Mouse (Mus musculus): ENCODE measurements around the gene Tbxa2r.
A peak's percentile ranks its signal among the peaks of the same experiment; 100 is the strongest.

Tbxa2r gene

DNA sequence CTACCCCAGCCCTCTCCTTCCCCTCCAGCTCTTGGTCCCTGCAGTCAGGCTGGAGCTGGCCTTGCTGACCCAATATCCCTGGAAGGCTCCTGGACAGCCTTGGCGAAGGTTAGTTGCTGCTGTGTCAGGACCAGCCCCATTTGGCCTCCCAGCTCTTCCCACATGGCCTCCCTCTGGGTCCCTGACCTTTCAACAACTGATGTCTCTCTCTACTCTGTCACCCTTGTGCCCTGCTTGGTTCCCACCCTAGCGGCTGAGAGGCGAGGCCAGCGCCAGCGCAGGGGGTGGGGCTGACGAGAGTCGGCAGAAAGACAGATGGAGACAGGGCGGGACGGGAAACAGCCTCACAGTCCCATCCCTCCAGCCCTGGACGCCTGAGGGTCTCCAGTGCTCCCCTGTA, at the start of gene Tbxa2r:
Tbxa2r (plus strand) TSS at position 346 of the 400 bp plus-strand sequence.
- DNase-seq = no peak

DNA sequence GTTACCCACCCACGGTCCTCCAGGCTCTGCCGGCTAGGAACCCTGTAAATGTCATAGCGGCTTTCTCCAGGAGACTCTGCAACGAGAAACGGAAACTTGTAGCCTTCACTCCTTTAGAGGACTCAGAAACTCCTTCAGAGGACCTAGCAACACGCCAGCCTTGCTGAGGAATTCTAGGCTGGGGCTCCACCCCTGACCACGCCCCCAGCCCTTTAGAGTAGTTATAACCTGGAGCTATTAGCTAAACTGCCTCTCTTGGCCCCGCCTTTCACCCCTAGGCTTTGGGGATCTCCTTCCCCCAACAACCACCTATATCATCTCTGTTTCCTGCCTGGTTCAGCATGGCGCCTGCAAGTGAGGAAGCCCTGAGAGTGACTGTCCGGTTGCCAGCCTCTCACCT, 49.0 kb upstream of the Tbxa2r start:
- no peak for DNase-seq

DNA sequence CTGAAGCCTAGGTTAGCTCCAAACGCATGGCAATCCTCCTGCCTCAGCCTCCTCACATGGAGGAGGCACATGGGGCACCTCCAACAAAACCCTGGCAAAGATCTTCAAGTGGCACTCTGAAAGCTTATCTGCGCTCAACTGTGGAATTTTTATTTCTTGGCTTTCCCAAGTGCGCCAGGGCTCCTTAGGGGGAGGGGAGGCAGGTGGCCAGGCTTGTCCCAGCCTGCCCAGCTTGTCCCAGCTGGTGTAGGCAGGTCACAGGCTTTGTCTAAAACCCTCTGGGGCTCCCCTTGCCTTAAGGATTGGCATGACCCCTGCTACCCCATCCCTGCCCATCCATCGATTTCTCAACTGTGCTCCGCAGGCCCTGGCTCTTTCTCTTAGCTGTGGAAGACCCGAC, 44.3 kb upstream of the Tbxa2r start:
- DNase-seq = no peak

DNA sequence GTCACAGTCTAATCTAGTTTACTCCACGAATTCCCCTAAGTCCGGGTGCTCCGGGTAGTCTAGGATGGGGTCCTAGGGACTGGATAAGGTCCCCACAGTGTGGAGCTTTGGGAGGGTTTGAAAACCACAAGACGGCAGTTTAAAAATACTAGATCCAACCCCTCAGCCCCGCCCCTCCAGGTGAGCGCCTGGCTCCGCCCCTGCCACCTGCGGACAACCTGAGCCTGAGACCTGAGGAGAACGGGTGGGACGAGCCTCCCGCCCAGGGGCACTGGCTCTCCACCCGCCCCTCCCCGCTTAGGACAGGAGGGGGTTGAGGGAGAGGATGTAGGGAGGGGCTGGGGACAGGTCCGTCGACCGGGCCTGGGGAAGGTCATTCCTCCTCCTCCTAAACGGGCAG, 43.8 kb upstream of the Tbxa2r start:
- DNase-seq = no peak

DNA sequence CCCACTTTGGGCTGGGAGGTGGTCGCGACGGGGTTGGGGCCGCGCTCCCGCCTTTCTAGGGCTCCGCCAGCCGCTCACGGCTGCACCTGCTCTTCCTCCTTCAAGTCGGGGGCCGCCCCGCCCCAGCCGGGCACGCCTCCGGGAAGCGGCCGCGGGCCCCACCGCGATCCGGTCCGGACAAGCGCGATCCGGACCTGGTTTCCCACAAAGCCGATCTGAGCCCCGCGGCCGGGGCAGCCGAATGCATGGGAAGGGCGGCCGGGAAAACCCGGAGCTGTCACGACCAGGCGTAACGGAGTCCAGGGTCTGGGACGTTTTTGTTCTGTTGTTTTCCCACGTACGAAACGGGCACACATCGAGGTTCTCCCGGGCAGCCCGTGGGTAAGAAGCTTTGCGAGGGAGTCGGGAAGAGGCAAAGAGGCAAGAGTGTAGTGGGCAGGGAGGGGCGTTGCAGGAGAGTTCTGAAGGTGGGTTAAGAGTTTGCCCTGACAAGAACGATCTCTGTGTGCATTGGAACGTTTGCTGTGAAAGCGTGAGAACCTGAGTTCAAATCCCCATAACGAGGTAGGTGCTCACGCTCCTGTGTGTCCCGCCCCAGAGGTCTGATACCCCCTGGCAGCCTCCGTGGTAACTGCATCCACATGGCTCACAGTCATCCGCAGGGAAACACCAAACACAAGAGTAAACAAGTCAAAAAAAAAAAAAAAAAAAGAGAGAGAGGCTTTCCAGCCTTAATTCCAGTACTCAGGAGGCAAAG, 42.7 kb upstream of the Tbxa2r start:
- DNase-seq = peak; percentile 88 to 92

DNA sequence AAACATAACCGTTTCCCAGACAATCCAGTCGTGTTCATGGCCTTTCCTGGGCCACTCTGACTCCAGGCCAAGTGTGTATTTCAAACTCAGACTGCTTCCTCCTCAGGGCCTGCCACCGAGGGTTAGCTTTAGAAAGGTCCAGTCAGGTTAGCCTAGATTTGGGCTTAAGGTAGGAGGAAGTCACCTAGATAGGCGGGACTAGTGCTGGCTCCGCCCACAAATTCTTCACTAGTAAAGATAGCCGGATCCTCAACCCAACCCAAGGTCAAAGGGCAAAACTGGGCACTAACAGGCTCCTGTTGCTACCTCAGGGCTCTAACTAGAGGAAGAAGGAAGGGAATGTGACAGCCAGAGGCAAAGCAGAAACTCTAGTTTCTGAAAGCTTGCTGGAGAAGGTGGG, 41.9 kb upstream of the Tbxa2r start:
- no peak for DNase-seq

DNA sequence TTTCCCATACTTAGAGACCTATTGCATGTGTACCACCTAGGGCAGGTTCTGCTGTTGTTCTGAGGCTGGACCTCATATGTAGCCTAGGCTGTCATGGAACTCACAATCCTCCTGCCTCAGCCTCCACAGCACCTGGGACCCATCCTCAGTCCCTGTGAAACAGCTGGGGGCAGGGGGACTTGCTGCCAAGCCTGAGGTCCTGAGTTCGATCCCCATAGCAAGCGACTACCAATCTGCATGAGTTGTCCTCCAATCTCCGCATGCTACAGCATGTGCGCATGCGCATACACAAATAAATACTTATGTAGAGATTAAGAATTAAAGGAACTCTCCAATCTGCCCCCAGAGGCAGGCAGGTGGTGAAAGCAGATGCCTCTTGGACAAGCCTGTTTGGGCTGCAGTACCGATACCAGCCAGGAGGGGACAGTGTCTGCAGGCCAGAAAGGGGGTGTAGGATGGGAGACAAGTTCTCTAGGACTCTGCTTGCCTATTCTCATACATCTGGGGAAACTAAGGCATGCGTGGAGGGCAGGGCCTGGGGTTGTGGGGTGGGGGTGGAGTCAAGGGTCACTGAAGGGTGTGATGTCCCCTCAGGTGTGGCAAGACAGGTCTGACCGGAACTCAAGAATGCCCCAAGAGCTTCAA, 40.9 kb upstream of the Tbxa2r start:
- peak; percentile 60 to 62 for DNase-seq

DNA sequence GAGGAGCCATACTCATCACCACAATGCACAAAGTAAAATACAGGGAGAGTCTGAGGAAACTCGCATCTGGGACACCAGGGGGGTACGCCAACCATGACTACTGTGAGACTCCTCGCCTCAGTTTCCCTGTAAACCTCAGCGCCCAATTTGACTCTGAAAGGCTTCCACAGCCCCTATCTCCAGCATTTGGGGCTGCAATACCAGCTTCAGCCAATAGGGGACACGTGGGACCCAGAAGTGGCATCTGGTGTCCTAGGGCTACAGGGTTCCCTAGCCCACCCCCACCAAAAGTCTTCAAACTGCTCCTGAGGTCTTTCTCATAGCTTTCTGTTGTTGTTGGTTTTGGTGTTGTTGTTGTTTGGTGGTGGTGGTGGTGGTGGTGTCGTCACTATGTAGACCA, 39.9 kb upstream of the Tbxa2r start:
- peak; percentile 57 to 69 for DNase-seq

DNA sequence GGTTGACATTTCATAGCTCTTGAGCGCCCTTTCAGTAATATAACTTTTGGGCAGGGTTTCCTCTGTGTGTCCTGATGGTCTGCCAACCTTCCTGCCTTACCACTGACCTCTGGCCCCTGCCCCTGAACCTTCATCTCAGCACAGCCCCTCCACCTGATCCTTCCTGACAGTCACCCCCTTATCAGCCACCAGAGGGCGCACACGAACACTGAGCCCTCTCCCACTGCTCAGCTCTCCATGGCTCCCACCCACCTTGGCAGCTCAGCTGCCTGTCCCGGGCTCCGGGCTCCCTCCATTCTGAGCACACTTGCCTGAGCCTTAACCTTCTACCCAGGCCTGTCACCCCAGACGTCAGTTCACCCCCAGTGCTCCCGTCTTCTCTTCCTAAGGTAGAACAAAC, 39.3 kb upstream of the Tbxa2r start:
- peak; percentile 78 to 80 for DNase-seq

DNA sequence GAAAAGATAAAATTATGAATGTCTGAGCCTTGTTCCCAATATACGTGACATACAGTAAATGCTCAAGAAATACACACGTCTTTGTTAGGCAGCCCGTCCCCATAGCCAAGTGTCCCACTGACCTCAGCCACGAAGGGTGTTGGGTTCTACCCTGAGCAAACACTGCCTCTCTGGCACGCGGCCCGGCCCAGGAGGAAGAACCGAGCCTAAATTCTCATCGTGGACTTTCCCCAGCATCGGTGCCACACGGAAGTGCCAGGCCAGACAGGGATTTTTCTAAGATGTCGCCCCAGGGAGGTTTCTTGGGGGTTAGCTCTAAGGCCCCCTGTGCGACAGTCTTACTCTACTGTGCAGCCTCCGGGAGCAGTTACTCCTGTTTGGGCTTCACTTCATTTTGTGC, 38.7 kb upstream of the Tbxa2r start:
- no peak for DNase-seq

DNA sequence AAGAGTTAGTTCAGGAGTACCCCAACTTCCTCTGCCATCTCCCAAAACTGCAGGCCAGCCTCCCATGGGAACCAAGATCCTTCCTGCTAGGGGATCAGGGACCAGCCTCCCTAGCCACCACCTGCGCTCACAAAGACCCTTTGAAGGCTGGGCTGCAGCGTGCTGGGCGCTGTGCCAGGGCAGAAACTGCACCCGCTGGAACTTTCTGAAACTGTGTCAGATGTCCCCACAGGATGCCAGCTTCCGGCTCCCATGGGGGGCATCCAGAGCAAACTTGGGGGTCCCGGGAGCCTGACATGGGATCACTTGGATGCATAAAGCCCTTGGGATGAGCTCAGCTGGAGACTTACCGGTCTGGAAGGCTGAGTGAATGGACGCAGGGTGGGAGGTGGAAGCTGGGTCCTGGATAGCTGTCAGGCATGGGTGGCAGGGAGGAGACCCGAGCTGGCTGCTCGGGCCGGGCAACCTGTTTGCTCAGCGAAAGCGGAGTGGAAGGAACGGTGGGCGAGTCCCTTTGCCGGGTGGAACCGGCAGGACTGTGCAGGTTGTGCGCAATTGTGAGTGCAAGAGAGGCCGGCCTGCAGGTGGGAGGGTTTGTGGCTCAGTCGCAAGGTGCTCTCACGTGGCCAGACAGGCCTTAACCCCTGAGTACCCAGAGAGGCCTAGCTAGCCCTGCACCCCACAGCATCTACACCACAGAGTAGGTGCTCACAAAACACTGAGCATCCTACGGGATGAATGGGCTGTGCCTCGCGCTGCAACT, 37.7 kb upstream of the Tbxa2r start:
- no peak for DNase-seq

DNA sequence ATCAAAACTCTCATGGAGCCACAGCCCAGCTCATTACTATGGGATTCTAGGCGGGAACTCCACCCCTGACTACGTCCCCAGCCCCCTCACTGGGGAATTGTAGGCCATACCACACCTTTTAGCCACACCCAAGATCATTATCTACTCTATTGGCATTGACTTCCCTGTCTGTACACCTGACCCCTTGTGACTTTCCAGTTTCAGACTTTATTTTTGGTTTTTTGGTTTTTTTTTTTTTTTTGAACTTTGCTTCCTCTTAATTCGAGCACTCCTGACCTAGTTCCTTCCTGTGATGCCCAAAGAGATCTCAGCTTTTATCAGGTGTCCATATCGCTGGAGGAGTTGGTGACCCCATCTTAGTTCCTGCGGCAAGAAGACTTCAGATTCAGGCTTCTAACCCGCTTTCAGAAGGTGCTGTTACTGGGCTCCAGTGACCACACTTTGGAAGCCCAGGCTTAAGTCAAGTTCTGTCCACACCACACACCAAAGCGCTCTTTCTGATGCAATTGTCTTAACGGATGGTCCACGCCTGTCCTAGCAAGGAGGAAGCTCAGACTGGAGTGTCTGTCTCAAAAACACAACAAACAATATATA, 36.9 kb upstream of the Tbxa2r start, which contains the start of gene Tjp3:
Tjp3 (minus strand) TSS at position 71 of the 594 bp plus-strand sequence.
- no peak for DNase-seq

DNA sequence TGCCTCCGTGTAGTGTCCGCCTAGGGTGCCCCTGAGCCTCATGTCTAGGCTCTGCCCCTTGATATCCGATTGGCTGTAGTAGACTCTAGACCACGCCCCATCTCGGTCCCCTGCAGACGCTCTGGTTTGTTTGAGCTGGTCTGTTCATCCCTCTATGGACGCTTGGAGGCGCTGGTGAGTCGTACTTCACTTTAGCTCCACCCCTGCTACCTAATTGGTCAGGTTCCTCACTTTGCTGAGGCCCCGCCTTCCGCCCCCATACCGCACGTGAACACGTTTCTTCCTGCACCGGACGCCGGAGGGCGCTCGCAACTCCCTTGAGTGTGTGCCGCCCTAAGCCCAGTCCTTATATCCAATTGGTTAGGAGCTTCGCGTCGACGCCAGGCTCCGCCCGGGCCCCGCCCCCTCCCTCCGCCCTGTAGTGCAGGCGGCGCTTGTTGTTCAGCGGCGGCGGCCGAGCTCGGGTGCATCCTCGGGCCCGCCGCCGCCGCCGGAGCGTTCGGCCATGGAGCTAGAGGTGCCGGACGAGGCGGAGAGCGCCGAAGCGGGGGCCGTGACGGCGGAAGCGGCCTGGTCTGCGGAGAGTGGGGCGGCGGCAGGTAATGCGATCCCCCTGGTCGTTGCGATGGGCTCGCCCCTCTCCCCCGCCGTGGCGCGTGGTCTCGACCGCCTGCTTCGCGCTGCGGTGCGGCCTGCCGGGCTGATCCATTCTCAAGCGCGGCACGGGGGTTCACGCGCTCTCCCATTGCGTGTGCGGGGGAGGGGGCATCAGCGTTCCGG, 35.8 kb upstream of the Tbxa2r start, which contains the start of gene Pip5k1c:
Pip5k1c (plus strand) TSS at position 410 of the 780 bp plus-strand sequence.
- DNase-seq = peak; percentile 99 to 100

DNA sequence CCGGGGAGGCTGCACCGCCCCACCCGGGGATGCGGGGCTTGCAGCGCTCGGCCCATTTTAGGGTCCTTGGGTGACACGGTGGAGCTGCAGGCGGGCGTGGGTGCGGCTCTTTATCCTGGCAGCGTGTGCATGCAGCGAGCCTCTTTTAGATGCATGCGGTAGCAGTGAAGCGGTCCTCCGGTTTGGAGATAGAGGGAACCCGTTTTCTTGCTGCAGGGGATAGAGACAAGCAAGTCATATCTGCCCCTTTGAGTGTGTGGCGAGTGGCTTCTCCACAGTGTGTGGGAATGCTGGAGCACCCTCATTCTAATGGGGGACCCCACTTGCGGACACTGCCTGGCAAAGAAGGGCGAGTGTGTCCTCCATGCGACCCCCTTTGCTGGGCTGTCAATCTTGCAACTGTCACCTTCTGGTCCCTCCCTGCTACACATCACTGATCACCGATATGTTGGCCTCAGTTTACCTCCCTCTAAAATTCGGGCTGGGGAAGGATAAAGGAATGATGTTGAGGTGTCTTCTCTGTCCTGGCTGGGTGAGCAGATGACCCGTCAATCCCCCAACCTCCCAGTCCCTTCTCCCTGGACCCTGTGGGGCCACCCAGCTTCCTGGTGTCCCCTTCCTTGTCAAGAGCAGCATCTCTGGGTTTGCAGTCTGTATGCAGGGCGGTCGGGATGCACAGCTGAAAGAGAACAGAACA, 35.0 kb upstream of the Tbxa2r start:
- no peak for DNase-seq

DNA sequence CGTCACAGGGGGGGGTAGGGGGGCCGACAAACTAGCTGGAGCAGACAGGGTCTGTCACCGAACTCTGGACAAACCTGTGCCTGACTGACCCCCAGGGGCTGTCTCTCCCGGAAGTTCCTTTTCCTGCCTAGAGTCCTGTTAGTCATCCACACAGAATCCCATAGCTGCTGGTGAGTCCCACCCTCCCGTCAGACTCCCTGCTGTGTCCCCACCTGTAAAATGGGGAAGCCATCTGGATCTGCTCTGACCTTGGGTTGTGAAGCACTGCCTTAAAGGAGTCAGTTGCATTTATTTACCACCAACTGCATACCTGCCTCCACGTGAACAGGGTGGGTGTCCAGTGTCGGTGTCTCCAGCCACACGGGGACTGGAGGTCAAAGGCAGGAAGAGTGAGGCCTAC, 34.1 kb upstream of the Tbxa2r start:
- peak; percentile 86 to 88 for DNase-seq

DNA sequence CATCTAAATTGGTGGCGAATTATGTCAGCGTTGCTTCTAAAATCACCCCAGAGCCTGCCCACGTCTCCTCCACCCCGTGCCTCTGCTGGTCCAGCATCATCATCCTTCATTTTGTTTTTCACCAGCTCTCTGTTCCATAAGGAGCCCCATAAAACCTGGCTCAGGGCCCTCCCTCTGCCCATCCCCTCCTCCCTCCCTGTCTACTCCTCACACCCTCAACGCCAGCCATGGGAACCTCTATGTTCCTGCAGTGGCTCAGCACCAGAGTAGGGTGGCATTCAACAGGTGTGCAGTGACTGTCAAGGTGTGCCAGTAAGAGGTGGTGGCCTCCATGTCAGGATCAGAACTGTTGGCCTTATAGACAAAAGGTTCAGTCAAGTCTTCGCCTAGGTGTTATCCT, 33.3 kb upstream of the Tbxa2r start:
- DNase-seq = peak; percentile 52 to 54

DNA sequence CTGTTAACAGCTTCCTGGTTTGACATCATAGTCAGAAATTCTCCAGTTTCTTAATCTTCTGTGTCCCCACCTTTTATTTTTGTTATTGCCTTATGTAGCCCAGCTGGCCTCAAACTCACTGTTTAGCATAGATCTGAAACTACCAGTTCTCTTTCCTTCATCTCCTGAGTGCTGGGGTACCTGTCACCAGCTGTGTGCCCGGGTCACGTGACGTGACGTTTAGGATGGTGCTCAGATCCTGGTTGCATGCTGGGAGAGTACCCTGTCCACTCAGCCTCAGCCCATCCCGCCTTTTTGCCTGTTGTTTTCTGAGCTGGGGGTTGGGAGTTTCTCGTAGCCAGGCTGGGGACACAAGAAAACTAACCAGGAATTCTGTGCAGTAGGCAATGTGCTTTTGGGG, 31.3 kb upstream of the Tbxa2r start:
- DNase-seq = no peak

DNA sequence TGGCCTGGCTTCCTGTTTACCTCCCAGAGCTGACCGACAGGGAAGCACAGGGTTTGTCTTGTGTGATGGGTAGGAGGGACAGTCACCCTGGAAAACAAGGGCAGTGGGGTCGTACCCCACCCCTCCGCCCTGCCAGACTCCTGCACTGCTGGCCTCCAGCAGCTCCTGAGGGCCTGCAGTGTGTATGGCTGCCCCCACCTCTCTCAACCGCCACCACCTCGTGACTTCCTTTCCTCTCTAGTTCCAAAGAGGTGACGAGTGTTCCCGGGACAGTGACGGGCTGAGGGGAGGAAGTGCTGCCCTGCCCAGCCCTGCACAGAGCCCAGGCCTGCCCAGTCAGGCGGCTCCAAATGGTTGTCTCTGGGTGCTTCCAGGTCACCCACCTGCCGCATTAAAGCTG, 30.7 kb upstream of the Tbxa2r start:
- peak; percentile 38 for DNase-seq

DNA sequence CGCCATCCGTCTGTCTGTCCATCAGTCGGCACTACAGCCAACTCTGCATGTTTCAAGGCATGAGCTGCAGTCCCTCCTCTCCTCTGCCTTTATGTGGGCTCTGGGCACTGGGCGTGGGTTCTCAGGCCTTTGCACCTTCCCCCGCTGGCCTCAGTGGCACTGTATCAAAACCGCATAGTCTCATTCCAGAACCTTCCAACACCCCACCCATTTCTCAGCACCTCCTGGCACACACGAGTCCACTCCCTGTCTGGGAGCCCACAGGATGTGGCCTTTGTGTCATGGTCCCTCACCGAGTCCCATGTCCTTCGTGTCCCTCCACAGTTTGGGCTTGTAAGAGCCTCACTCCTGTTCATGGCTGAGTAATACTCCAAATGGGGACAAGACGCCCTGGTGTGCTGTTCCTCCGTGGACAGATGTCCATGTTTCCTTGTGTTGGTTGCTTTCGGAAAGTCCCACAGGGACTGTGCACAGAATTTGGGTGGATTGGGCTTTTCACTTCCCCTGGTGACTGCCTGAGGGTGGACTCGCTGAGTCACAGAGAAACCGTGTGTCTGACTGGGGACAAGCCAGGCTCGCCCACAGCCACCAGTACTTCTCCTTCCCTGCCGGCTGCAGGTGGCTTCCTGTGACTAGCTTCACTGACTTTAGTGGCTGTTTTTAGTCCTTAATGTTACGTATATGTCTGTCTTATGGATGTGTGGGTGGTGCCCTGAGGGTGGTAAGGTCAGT, 30.0 kb upstream of the Tbxa2r start:
- DNase-seq = peak in 1 of 2 experiments; percentile 32

DNA sequence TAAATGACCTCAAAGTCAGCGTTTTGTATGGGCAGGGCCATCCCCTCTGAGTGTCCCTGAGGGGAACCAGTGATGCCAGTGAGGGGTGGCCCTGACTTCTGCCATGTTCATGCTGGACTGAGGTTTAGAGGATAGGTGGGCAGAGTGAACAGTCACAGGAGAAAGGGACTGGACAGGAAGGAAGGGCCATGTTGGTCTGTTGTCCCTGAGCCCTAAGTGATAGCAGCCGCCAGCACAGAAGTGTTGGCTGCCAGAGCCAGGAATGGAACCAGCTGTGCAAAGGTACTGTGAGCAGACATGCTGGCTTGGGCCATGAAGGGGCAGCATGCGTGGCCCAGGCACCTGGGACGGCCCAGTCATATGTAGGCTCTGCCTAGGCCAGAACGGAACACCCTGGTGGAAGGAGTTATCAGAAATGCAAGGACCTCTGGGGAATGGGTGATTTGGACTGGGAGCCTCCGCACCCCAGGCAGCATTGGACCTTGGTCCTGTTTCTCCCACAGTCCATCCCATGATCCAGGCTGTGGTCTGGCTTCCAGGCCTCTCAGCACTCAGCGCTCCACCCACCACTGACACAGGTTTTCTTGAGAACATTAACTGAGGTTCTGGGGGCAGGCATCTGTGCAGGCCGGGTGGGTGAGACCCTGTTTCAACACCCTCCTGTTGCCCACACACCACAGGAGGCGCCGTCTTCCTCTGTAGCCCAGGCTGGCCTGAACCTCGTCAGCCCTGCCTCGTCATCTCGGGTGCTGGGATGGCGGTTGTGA, 28.8 kb upstream of the Tbxa2r start:
- peak in 1 of 2 experiments; percentile 41 for DNase-seq

All from cerebellum, adult 18-20 months (tissue).